In the genomic region with DNA sequence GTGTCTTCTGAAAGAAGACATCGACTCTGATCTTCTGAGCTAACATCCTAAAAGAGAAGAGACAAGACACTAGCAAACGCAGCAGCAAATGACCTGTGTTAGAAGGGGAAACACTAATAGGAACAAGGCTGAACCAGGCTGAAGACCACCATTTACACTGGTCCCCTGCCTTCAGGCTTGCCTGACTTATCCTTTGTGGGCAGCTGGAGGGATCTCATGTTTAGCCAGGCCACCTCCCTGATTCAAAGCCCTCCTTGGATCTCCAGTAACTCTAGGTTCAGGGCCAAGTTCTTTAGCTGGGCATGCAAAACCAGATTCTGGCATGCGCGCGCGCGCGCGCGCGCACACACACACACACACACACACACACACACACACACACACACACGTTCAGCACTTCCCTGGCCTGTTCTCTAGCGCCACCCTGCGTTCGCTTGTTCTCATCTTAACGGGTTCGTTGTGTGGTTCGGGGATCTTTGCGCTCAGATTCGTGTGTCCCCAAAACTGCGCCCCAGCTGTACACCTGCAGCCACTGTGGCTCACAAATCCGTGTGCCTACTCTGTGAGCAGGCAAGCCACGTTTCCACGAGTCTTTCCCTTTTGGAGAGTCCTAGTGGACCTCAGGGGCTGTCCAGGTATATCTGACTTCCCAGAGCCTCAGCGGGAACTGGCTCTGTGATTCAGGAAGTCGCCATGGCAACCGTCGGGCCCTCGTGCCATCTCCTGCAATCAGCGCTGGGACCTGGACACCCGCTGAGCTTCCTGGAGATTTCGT, we compare ENCODE assay signal across 9 mouse cellular contexts. TPM values are rescaled to one million over a fixed set of nuclear protein-coding genes. Genes with fewer than 3 reads are reported as not detected.
A peak's percentile ranks its signal among the peaks of the same experiment; 100 is the strongest.
DNase-seq lines count a peak whose midpoint lies in the region; ATAC-seq and TF ChIP-seq lines count a peak whose summit lies in the region.
"Had no signal": no experiment of that assay in that cellular context is flagged by ENCODE, and none has a peak within 500 bp of the region (broad histone marks: within the 10 kb centered on the region; RNA-seq: fewer than 3 reads in every experiment).

No protein-coding gene starts in this region.

- H3K36me3 ChIP-seq in forebrain, embryonic 10.5 days (replicated peaks): no peaks in the 10 kb centered on the region
- H3K36me3 ChIP-seq in heart, postnatal 0 days (replicated peaks; ENCODE audit: control insufficient read depth, insufficient read depth, low read length): no peaks in the 10 kb centered on the region
- no peaks in the 10 kb centered on the region for H3K36me3 ChIP-seq in liver, embryonic 13.5 days
- no peaks in the 10 kb centered on the region for H3K36me3 ChIP-seq in neural tube, embryonic 11.5 days (ENCODE audit: control insufficient read depth, insufficient read depth, low read length)
- H3K36me3 ChIP-seq: G1E had no signal

- TF ChIP-seq EP300 in heart, postnatal 0 days (IDR thresholded peaks at IDR 0.05; ENCODE audit: low read depth): no peak

- WGBS in forebrain, embryonic 10.5 days: 12% methylated on average over 32 of the region's 32 CpGs
- WGBS in heart, postnatal 0 days: 15% methylated on average over 32 of the region's 32 CpGs
- 15% methylated on average over 32 of the region's 32 CpGs for WGBS in liver, embryonic 13.5 days (ENCODE audit: insufficient replicate concordance)
- WGBS in neural tube, embryonic 11.5 days: 10% methylated on average over 30 of the region's 32 CpGs

- peak; percentile 83 for TF ChIP-seq CTCF in heart, postnatal 0 days (IDR thresholded peaks at IDR 0.05; ENCODE audit: low read depth)

- peak overlapping the region; percentile 53 for H3K4me2 ChIP-seq in heart, postnatal 0 days (ENCODE audit: low read depth, low read length)
- peak overlapping the region; percentile 9; the same call in 1 of the 2 replicates for H3K4me2 ChIP-seq in liver, embryonic 13.5 days
- peak overlapping the region; percentile 48 for H3K4me2 ChIP-seq in neural tube, embryonic 11.5 days (ENCODE audit: low read depth)

- no peak overlapping the region for H3K9ac ChIP-seq in heart, postnatal 0 days (replicated peaks; ENCODE audit: low read depth, low read length)
- no peak overlapping the region for H3K9ac ChIP-seq in liver, embryonic 13.5 days
- H3K9ac ChIP-seq in neural tube, embryonic 11.5 days (ENCODE audit: low read length): peak overlapping the region; percentile 18; the same call in 1 of the 2 replicates

- H3K27me3 ChIP-seq in forebrain, embryonic 10.5 days (ENCODE audit: poor library complexity, severe bottlenecking): peaks cover 19% of the 10 kb centered on the region
- H3K27me3 ChIP-seq in heart, postnatal 0 days (ENCODE audit: control insufficient read depth, insufficient read depth, low read length): no peaks in the 10 kb centered on the region
- peaks cover 19% of the 10 kb centered on the region for H3K27me3 ChIP-seq in liver, embryonic 13.5 days
- H3K27me3 ChIP-seq in neural tube, embryonic 11.5 days (ENCODE audit: control insufficient read depth, insufficient read depth, low read length): peaks cover 4% of the 10 kb centered on the region; the same call in 1 of the 2 replicates

- DNase-seq in A20 (ENCODE audit: low read depth, low spot score): peak; percentile 85
- peak; percentile 63 for DNase-seq in brain, embryonic 18.5 days (ENCODE audit: low read depth, low spot score)
- DNase-seq in forebrain, embryonic 10.5 days (ENCODE audit: extremely low spot score, low spot score): peak; percentile 81
- DNase-seq in heart, postnatal 0 days (ENCODE audit: low spot score): peak; percentile 60
- DNase-seq in kidney, postnatal 36 days: peak; percentile 71 to 91
- peak; percentile 20 for DNase-seq in liver, embryonic 13.5 days
- DNase-seq in neural tube, embryonic 11.5 days (ENCODE audit: low spot score): peak; percentile 85
- DNase-seq in testis, postnatal 10 days (ENCODE audit: low spot score): peak; percentile 94

- ATAC-seq in heart, postnatal 0 days (ENCODE audit: insufficient read depth, low read depth): peak; percentile 57
- ATAC-seq in liver, embryonic 13.5 days (ENCODE audit: low read depth): no peak
- no peak; the same call in 1 of the 2 replicates for ATAC-seq in neural tube, embryonic 11.5 days (ENCODE audit: insufficient read depth, low FRiP score, low TSS enrichment)

- H3K4me3 ChIP-seq in forebrain, embryonic 10.5 days: peak overlapping the region; percentile 48
- peak overlapping the region; percentile 24; the same call in 1 of the 2 replicates for H3K4me3 ChIP-seq in heart, postnatal 0 days (ENCODE audit: low read depth, low read length)
- H3K4me3 ChIP-seq in liver, embryonic 13.5 days (replicated peaks): no peak overlapping the region
- H3K4me3 ChIP-seq in neural tube, embryonic 11.5 days (ENCODE audit: low read depth, low read length): 0 out of 2 replicates have a peak overlapping the region, but pooled peaks have one; percentile 8

- H3K4me1 ChIP-seq in forebrain, embryonic 10.5 days: peaks cover 10% of the 10 kb centered on the region
- 0 out of 2 replicates have a peak, but pooled peaks cover 3% of the 10 kb centered on the region for H3K4me1 ChIP-seq in heart, postnatal 0 days (ENCODE audit: control insufficient read depth, insufficient read depth)
- no peaks in the 10 kb centered on the region; the same call in 1 of the 2 replicates for H3K4me1 ChIP-seq in liver, embryonic 13.5 days (replicated peaks)
- H3K4me1 ChIP-seq in neural tube, embryonic 11.5 days (ENCODE audit: control insufficient read depth, insufficient read depth, low read length): 0 out of 2 replicates have a peak, but pooled peaks cover 4% of the 10 kb centered on the region

- H3K27ac ChIP-seq in forebrain, embryonic 10.5 days: peak overlapping the region; percentile 68
- no peak overlapping the region for H3K27ac ChIP-seq in heart, postnatal 0 days (ENCODE audit: low read depth)
- H3K27ac ChIP-seq in liver, embryonic 13.5 days: no peak overlapping the region
- no peak overlapping the region for H3K27ac ChIP-seq in neural tube, embryonic 11.5 days (ENCODE audit: low read depth, low read length)

- H3K9me3 ChIP-seq in forebrain, embryonic 10.5 days: no peaks in the 10 kb centered on the region
- H3K9me3 ChIP-seq in heart, postnatal 0 days (replicated peaks; ENCODE audit: control insufficient read depth, low read length): no peaks in the 10 kb centered on the region
- no peaks in the 10 kb centered on the region for H3K9me3 ChIP-seq in liver, embryonic 13.5 days (replicated peaks)
- H3K9me3 ChIP-seq in neural tube, embryonic 11.5 days (ENCODE audit: control insufficient read depth, low read length): no peaks in the 10 kb centered on the region
- H3K9me3 ChIP-seq: G1E had no signal

RNA-seq across cellular contexts. Expression of gene Ndufa8, which starts 27.6 kb away (rescaled TPM):
- 189 and 195 TPM in 2 replicates for polyA plus RNA-seq in forebrain, embryonic 10.5 days (2016; fragmentation: Nextera tagmentation; extraction: Ambion mirVana)
- total RNA-seq in heart, postnatal 0 days (2014; rRNA removed; ENCODE audit: low replicate concordance): 207 and 252 TPM in 2 replicates
- 915 and 927 TPM in 2 replicates for polyA plus RNA-seq in heart, postnatal 0 days (2015; fragmentation: Nextera tagmentation; extraction: Ambion mirVana)
- polyA plus RNA-seq in liver, embryonic 13.5 days (2015; fragmentation: Nextera tagmentation; extraction: Ambion mirVana): 152 and 156 TPM in 2 replicates
- polyA plus RNA-seq in neural tube, embryonic 11.5 days (2014; fragmentation: Nextera tagmentation; extraction: Ambion mirVana): 208 and 210 TPM in 2 replicates

RNA-seq across cellular contexts. Expression of gene Morn5, which starts 27.7 kb away (rescaled TPM):
- 0.56 TPM in 1 of 2 replicates, not detected in the other for polyA plus RNA-seq in forebrain, embryonic 10.5 days (2016; fragmentation: Nextera tagmentation; extraction: Ambion mirVana)
- not detected in 2 replicates for total RNA-seq in heart, postnatal 0 days (2014; rRNA removed; ENCODE audit: low replicate concordance)
- polyA plus RNA-seq in heart, postnatal 0 days (2015; fragmentation: Nextera tagmentation; extraction: Ambion mirVana): 0.56 TPM in 1 of 2 replicates, not detected in the other
- polyA plus RNA-seq in liver, embryonic 13.5 days (2015; fragmentation: Nextera tagmentation; extraction: Ambion mirVana): not detected in 2 replicates
- 0.84 TPM in 1 of 2 replicates, not detected in the other for polyA plus RNA-seq in neural tube, embryonic 11.5 days (2014; fragmentation: Nextera tagmentation; extraction: Ambion mirVana)
- polyA plus RNA-seq: G1E had no signal

RNA-seq across cellular contexts. Expression of gene Ttll11, which starts 41.9 kb away (rescaled TPM):
- polyA plus RNA-seq in forebrain, embryonic 10.5 days (2016; fragmentation: Nextera tagmentation; extraction: Ambion mirVana): 0.75 and 0.95 TPM in 2 replicates
- 3.9 and 5.0 TPM in 2 replicates for total RNA-seq in heart, postnatal 0 days (2014; rRNA removed; ENCODE audit: low replicate concordance)
- polyA plus RNA-seq in heart, postnatal 0 days (2015; fragmentation: Nextera tagmentation; extraction: Ambion mirVana): 1.5 and 1.7 TPM in 2 replicates
- polyA plus RNA-seq in liver, embryonic 13.5 days (2015; fragmentation: Nextera tagmentation; extraction: Ambion mirVana): 0.91 and 0.93 TPM in 2 replicates
- 1.9 and 2.1 TPM in 2 replicates for polyA plus RNA-seq in neural tube, embryonic 11.5 days (2014; fragmentation: Nextera tagmentation; extraction: Ambion mirVana)

Comparison
In these comparisons a context has a peak if more than half of its experiments do, and no peak if none do; other contexts are left out.
1. DNase-seq: peak in every context shown above with its lines; median percentile 94 in testis, postnatal 10 days; 85 in A20; 85 in neural tube, embryonic 11.5 days; 81 in forebrain, embryonic 10.5 days; 81 in kidney, postnatal 36 days; 63 in brain, embryonic 18.5 days; 60 in heart, postnatal 0 days; 20 in liver, embryonic 13.5 days.